Mouse (Mus musculus) liver, adult 2 months (tissue): Measurements from ENCODE around the gene Peli2. TPM values are rescaled to one million over a fixed set of nuclear protein-coding genes. Genes with fewer than 3 reads are reported as not detected.

ENCODE experiments used
- DNase-seq: peaks from one replicate; pipeline ENCODE4 v3.0.0-alpha.2; 2011; ENCODE audit warnings: low read depth, low spot score; ENCODE audit errors: extremely low read depth
- H3K27ac ChIP-seq: fragments of 200-500 bp; replicated peaks from 2 replicates; pipeline ENCODE4 v1.5.1; 2012; ENCODE audit warnings: low read depth, mild to moderate bottlenecking, control low read depth, inconsistent platforms, low read length; ENCODE audit not compliant: insufficient read depth
- H3K27me3 ChIP-seq: fragments of 200-500 bp; 2 replicates; pipeline ENCODE4 v1.6.1; 2012; ENCODE audit warnings: mild to moderate bottlenecking, moderate library complexity, low read length, inconsistent platforms; ENCODE audit not compliant: control insufficient read depth, insufficient read depth
- H3K36me3 ChIP-seq: fragments of 200-500 bp; 2 replicates; pipeline ENCODE4 v1.6.1; 2012; ENCODE audit warnings: low read length, inconsistent platforms; ENCODE audit not compliant: control insufficient read depth, insufficient read depth
- H3K4me1 ChIP-seq: fragments of 200-500 bp; 2 replicates; pipeline ENCODE4 v1.6.1; 2011; ENCODE audit warnings: low read length; ENCODE audit not compliant: control insufficient read depth, insufficient read depth
- H3K4me3 ChIP-seq: fragments of 200-500 bp; 2 replicates; pipeline ENCODE4 v1.5.1; 2011; ENCODE audit warnings: low read depth, mild to moderate bottlenecking, control low read depth, low read length, moderate library complexity; ENCODE audit not compliant: insufficient read depth
- H3K79me2 ChIP-seq: fragments of 200-500 bp; 2 replicates; pipeline ENCODE4 v1.6.1; 2012; ENCODE audit warnings: inconsistent platforms, mild to moderate bottlenecking, low read length, moderate library complexity; ENCODE audit not compliant: control insufficient read depth, insufficient read depth
- H3K9ac ChIP-seq: fragments of 200-500 bp; 2 replicates; pipeline ENCODE4 v1.6.1; 2012; ENCODE audit warnings: low read depth, mild to moderate bottlenecking, control low read depth, inconsistent platforms, low read length
- CTCF ChIP-seq: fragments of 200-500 bp; IDR thresholded peaks from 2 replicates; pipeline ENCODE4 v1.5.1; 2011; ENCODE audit warnings: low read depth, low read length, control low read depth
- POLR2A ChIP-seq: fragments of 200-500 bp; IDR thresholded peaks from 2 replicates; pipeline ENCODE4 v1.6.1; 2011; ENCODE audit warnings: low read length, control low read depth; ENCODE audit not compliant: insufficient read depth; ENCODE audit errors: extremely low read depth
- WGBS: fragments of 180-500 bp; shearing (Covaris S2); methylation state at CpG from one replicate; pipeline ENCODE4 v1.1.7; 2018; 5-methylcytosine and 5-hydroxymethylcytosine counted together
- polyA plus RNA-seq: library from polyadenylated mRNA; depleted of rRNA; stranded (reverse); fragments of >200 nt; gene quantifications from 2 replicates; pipeline ENCODE4 v1.2.3, GENCODE M21; 2012
- total RNA-seq: library from RNA; depleted of rRNA; stranded (reverse); fragments of >200 nt; gene quantifications from 2 replicates; pipeline ENCODE4 v1.2.3, GENCODE M21; 2014

Gene Peli2
- total and polyA plus RNA-seq, 2 experiments: 12.7 to 14.7 TPM

DNA sequence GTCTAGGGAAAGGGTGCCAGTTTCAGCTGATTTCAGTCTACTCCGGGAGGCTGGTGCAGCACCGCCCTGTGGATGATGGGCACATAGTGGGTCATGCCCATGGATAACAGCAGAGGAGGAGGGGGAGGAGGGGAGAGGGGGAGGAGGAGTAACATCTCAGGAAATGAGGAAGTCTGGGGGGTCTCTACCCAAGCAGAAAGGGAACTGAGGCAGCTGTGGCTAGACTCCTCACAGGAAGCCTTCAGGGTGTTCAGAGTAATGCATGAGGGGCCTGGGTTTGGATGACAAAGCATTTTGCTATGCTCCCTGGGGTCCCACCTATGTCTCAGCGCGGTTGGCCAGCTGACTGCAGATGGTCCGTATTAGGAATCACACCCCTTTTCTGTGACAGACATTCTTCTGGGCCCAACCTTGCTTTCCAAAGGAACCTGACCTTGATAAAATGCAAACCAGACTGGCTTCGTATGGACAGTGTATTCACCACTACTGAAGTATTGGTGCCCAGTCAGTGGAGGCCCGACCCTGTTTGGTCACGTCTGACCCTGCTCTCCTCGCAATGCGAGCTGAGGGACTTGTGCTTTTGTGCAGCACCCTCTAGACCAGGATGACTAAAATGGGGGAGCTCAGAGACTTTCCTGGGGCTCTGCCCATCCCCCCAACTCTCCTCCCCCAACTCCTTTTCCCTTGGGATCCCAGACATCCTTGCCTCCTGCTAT lies 182.0 kb downstream of the Peli2 start:
- H3K4me1 ChIP-seq: no peaks in the 10 kb centered on the region
- no peaks in the 10 kb centered on the region for H3K27me3 ChIP-seq
- H3K27ac ChIP-seq: no peak overlapping the region
- no peaks in the 10 kb centered on the region for H3K36me3 ChIP-seq
- WGBS: 83% methylated on average over 10 of the region's 10 CpGs
- no peaks in the 10 kb centered on the region for H3K79me2 ChIP-seq
- H3K9ac ChIP-seq: no peak overlapping the region
- DNase-seq: no peak
- no peak overlapping the region for H3K4me3 ChIP-seq
- TF ChIP-seq POLR2A (no peak), CTCF (no peak)

DNA sequence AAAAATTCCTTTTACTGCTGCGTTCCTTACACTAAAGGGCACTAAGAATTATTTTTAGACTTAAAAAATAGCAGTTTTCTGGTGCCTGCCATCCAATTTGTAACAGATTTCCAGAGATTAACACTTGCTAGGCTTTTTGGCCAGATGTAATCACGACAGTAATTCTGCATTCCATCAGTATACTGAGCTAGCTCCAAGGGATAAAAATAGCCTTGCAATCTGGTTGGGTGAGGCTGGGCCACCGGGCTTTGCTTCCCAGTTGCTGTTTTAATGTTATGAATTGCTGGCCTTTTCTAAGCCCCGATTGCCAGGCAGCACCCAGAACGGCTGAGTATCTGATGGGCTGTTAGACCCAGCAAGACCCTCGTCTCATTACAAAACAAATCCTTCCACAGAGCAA lies 182.6 kb downstream of the Peli2 start:
- Histone ChIP-seq H3K36me3 (no peaks in the 10 kb centered on the region), H3K79me2 (no peaks in the 10 kb centered on the region), H3K4me1 (no peaks in the 10 kb centered on the region), H3K27ac (no peak overlapping the region), H3K27me3 (no peaks in the 10 kb centered on the region), H3K9ac (no peak overlapping the region), H3K4me3 (no peak overlapping the region)
- 78% methylated on average over 6 of the region's 6 CpGs for WGBS
- TF ChIP-seq POLR2A (no peak), CTCF (no peak)
- no peak for DNase-seq

DNA sequence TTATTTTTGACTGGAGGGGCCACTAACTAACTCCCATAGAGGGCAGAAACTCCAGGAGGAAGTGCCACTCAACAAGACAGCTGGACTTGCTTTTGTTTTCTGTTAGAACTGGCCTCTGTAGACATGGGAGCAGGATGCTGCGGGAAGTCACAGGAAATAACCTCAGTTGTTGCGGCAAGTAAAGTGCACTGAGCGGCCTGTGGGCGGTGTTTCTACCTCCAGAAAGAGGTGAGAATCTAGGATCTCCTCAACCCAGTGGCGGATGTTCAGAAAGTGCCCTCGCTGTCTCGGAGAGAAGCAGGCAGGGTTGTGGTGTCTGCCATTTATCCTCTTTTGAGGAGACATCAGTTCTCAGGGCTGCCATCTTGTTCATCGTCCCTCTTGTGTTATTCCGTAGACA lies 183.2 kb downstream of the Peli2 start:
- TF ChIP-seq POLR2A (no peak), CTCF (no peak)

DNA sequence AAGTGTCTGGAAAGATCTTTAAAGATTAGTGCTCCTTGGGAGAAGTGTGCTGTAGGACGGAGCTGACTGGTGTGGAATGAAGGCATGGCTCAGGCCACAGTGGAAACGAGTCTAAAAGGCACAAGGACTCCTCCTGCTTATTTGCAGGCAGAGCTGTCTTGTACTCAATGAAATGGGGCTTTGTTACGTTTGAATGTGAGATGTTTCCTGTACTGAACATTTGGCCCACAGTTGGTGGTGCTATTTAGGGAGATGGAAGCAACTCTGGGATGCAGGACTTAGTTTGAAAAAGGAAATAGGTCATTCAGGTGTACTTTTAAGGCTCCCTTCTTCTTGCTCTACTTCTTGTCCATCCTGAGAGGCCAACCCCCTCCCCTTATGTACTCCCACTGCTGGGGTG lies 192.6 kb downstream of the Peli2 start:
- H3K79me2 ChIP-seq: no peaks in the 10 kb centered on the region
- H3K27ac ChIP-seq: no peak overlapping the region
- H3K9ac ChIP-seq: no peak overlapping the region
- no peak overlapping the region for H3K4me3 ChIP-seq
- no peaks in the 10 kb centered on the region for H3K36me3 ChIP-seq
- no peaks in the 10 kb centered on the region for H3K27me3 ChIP-seq
- no peak for TF ChIP-seq CTCF
- TF ChIP-seq POLR2A: no peak
- no peak for DNase-seq
- H3K4me1 ChIP-seq: no peaks in the 10 kb centered on the region
- 77% methylated on average over 3 of the region's 3 CpGs for WGBS

More for the DNA sequence above, 183.2 kb downstream of the Peli2 start:
- Histone ChIP-seq H3K36me3 (no peaks in the 10 kb centered on the region), H3K79me2 (no peaks in the 10 kb centered on the region), H3K4me3 (no peak overlapping the region), H3K9ac (no peak overlapping the region), H3K27me3 (no peaks in the 10 kb centered on the region), H3K27ac (no peak overlapping the region), H3K4me1 (no peaks in the 10 kb centered on the region)
- WGBS: 82% methylated on average over 9 of the region's 9 CpGs
- DNase-seq: no peak

DNA sequence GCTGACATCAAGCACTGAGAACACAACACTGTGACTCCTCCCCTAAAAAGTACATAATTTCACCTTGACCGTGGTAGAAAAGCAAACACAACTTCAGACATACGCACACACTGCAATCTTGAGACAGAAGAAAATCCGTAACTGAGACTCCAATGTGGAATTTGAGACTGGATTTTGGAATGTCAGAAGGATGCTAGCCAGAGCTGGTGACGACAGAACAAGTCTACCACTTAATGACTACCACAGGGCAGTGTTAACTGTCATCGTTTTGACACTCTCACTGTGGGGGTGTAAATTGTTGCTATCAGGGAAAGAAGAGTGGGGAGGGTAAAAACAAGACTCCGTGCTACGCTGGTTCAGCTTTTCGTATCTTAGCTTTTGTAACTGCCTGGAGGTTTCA lies 195.8 kb downstream of the Peli2 start:
- Histone ChIP-seq H3K36me3 (no peaks in the 10 kb centered on the region), H3K9ac (no peak overlapping the region), H3K4me1 (no peaks in the 10 kb centered on the region), H3K79me2 (no peaks in the 10 kb centered on the region), H3K4me3 (no peak overlapping the region), H3K27ac (no peak overlapping the region), H3K27me3 (no peaks in the 10 kb centered on the region)
- no peak for DNase-seq
- no peak for TF ChIP-seq CTCF
- WGBS: 55% methylated on average over 8 of the region's 8 CpGs

DNA sequence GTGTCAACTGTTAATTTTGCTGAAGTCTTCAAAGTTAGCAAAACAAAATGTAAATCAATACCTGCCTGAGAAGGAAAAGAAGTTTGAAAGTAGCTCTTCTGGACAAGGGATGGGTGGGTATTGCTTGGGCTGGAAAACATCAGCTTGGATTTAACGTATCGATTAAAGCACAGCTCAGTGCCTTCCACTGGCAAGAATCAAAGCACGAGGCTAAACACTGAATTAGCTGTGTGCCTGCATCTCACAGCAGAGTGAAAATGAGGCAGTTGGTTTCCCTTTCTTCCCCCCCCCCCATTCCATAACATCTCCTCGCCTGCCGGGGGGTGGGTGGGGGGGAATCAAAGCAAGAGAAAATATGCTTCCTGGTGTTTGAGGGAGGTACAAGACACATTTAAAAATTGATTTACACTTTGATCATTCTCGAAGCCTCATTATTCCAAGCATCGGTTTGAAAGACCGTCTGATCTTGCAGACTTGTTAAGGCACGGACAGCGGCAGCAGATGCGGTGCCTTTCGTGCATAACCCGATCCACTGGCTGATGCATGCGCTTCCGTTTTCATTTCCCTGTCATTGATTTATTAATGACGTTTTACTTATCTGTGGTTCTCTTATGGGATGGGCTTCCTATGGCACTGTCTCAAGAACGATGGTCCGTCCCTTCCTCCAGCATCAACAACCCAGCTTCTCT lies 203.3 kb downstream of the Peli2 start:
- H3K4me1 ChIP-seq: no peaks in the 10 kb centered on the region
- TF ChIP-seq POLR2A (no peak), CTCF (no peak)
- no peaks in the 10 kb centered on the region for H3K27me3 ChIP-seq
- no peak overlapping the region for H3K9ac ChIP-seq
- H3K27ac ChIP-seq: no peak overlapping the region
- no peaks in the 10 kb centered on the region for H3K79me2 ChIP-seq
- 76% methylated on average over 18 of the region's 18 CpGs for WGBS
- no peaks in the 10 kb centered on the region for H3K36me3 ChIP-seq
- DNase-seq: no peak
- no peak overlapping the region for H3K4me3 ChIP-seq
